In genomic region chr2:164823969-164824368, GRCm38 (mm10) we compare ENCODE assay signal across 13 mouse cellular contexts. TPM values are rescaled to one million over a fixed set of nuclear protein-coding genes. Genes with fewer than 3 reads are reported as not detected.
DNase-seq lines count a peak whose midpoint lies in the region; ATAC-seq and TF ChIP-seq lines count a peak whose summit lies in the region.
"Had no signal": no experiment of that assay in that cellular context is flagged by ENCODE, and none has a peak within 500 bp of the region (broad histone marks: within the 10 kb centered on the region; RNA-seq: fewer than 3 reads in every experiment).

No protein-coding gene starts in this region.

- no peak for TF ChIP-seq CTCF in lung, embryonic 14.5 days (IDR thresholded peaks at IDR 0.05; ENCODE audit: low read depth)

- no peak for ATAC-seq in forebrain, embryonic 12.5 days (ENCODE audit: low FRiP score)
- no peak for ATAC-seq in forebrain, embryonic 14.5 days
- no peak for ATAC-seq in lung, embryonic 14.5 days (ENCODE audit: insufficient read depth)
- ATAC-seq in hindbrain, embryonic 16.5 days = no peak
- no peak for ATAC-seq in neural tube, embryonic 12.5 days (ENCODE audit: low FRiP score, low read depth)

- H3K36me3 ChIP-seq in forebrain, embryonic 12.5 days (replicated peaks) = peaks cover 54% of the 10 kb centered on the region
- H3K36me3 ChIP-seq in forebrain, embryonic 14.5 days (ENCODE audit: control insufficient read depth, insufficient read depth, low read length) = peaks cover 60% of the 10 kb centered on the region
- H3K36me3 ChIP-seq in lung, embryonic 14.5 days (ENCODE audit: insufficient read depth) = peaks cover 46% of the 10 kb centered on the region
- peaks cover 23% of the 10 kb centered on the region for H3K36me3 ChIP-seq in hindbrain, embryonic 16.5 days (ENCODE audit: control insufficient read depth, insufficient read depth, low read length)
- H3K36me3 ChIP-seq in neural tube, embryonic 12.5 days = peaks cover 62% of the 10 kb centered on the region

- WGBS in forebrain, embryonic 12.5 days = 91% methylated on average over 4 of the region's 4 CpGs
- WGBS in forebrain, embryonic 14.5 days = 90% methylated on average over 4 of the region's 4 CpGs
- 92% methylated on average over 4 of the region's 4 CpGs for WGBS in lung, embryonic 14.5 days
- WGBS in hindbrain, embryonic 16.5 days = 93% methylated on average over 4 of the region's 4 CpGs
- WGBS in neural tube, embryonic 12.5 days = 91% methylated on average over 4 of the region's 4 CpGs

- peak overlapping the region; percentile 53 for H3K4me2 ChIP-seq in forebrain, embryonic 12.5 days
- H3K4me2 ChIP-seq in forebrain, embryonic 14.5 days (ENCODE audit: low read length) = no peak overlapping the region
- peak overlapping the region; percentile 72 for H3K4me2 ChIP-seq in lung, embryonic 14.5 days
- H3K4me2 ChIP-seq in hindbrain, embryonic 16.5 days (ENCODE audit: low read length) = peak overlapping the region; percentile 67
- peak overlapping the region; percentile 67 for H3K4me2 ChIP-seq in neural tube, embryonic 12.5 days (replicated peaks)

- no peak overlapping the region for H3K27ac ChIP-seq in forebrain, embryonic 12.5 days
- H3K27ac ChIP-seq in forebrain, embryonic 14.5 days (ENCODE audit: low read depth, low read length) = no peak overlapping the region
- no peak overlapping the region for H3K27ac ChIP-seq in lung, embryonic 14.5 days (ENCODE audit: low read depth)
- H3K27ac ChIP-seq in hindbrain, embryonic 16.5 days (ENCODE audit: low read depth, low read length) = no peak overlapping the region
- no peak overlapping the region for H3K27ac ChIP-seq in neural tube, embryonic 12.5 days

- H3K4me3 ChIP-seq in forebrain, embryonic 12.5 days (replicated peaks) = no peak overlapping the region
- H3K4me3 ChIP-seq in forebrain, embryonic 14.5 days (ENCODE audit: low read depth, low read length) = no peak overlapping the region
- peak overlapping the region; percentile 80; the same call in 1 of the 2 replicates for H3K4me3 ChIP-seq in lung, embryonic 14.5 days (ENCODE audit: low read depth, low read length)
- no peak overlapping the region for H3K4me3 ChIP-seq in hindbrain, embryonic 16.5 days (ENCODE audit: low read length)
- H3K4me3 ChIP-seq in neural tube, embryonic 12.5 days = no peak overlapping the region

- DNase-seq in forebrain, embryonic 14.5 days (ENCODE audit: low spot score) = no peak
- no peak for DNase-seq in lung, embryonic 14.5 days
- no peak for DNase-seq in lung, postnatal 14 days
- DNase-seq in adrenal gland, adult 8-10 months = no peak
- no peak for DNase-seq in adipocyte (ENCODE audit: low spot score)
- DNase-seq: gastrocnemius, postnatal 10 days; kidney, postnatal 14 days had no signal

- H3K4me1 ChIP-seq in forebrain, embryonic 12.5 days = peaks cover 15% of the 10 kb centered on the region
- peaks cover 9% of the 10 kb centered on the region; the same call in 1 of the 2 replicates for H3K4me1 ChIP-seq in forebrain, embryonic 14.5 days (ENCODE audit: control insufficient read depth, insufficient read depth, low read length)
- no peaks in the 10 kb centered on the region for H3K4me1 ChIP-seq in lung, embryonic 14.5 days (ENCODE audit: insufficient read depth)
- peaks cover 9% of the 10 kb centered on the region for H3K4me1 ChIP-seq in hindbrain, embryonic 16.5 days (ENCODE audit: control insufficient read depth, insufficient read depth, low read depth, low read length)
- peaks cover 5% of the 10 kb centered on the region; the same call in 1 of the 2 replicates for H3K4me1 ChIP-seq in neural tube, embryonic 12.5 days

- no peaks in the 10 kb centered on the region for H3K27me3 ChIP-seq in forebrain, embryonic 12.5 days
- H3K27me3 ChIP-seq in forebrain, embryonic 14.5 days (replicated peaks; ENCODE audit: control insufficient read depth, insufficient read depth, low read length) = no peaks in the 10 kb centered on the region
- H3K27me3 ChIP-seq in lung, embryonic 14.5 days (ENCODE audit: insufficient read depth, low read length) = no peaks in the 10 kb centered on the region
- H3K27me3 ChIP-seq in hindbrain, embryonic 16.5 days (replicated peaks; ENCODE audit: control insufficient read depth, insufficient read depth, low read length) = no peaks in the 10 kb centered on the region
- no peaks in the 10 kb centered on the region for H3K27me3 ChIP-seq in neural tube, embryonic 12.5 days (replicated peaks)

- no peaks in the 10 kb centered on the region for H3K9me3 ChIP-seq in forebrain, embryonic 12.5 days
- H3K9me3 ChIP-seq in forebrain, embryonic 14.5 days (replicated peaks; ENCODE audit: control insufficient read depth, low read length) = no peaks in the 10 kb centered on the region
- no peaks in the 10 kb centered on the region for H3K9me3 ChIP-seq in lung, embryonic 14.5 days (ENCODE audit: low read depth, low read length)
- H3K9me3 ChIP-seq in hindbrain, embryonic 16.5 days (ENCODE audit: control insufficient read depth, low read length) = no peaks in the 10 kb centered on the region
- no peaks in the 10 kb centered on the region; the same call in 1 of the 2 replicates for H3K9me3 ChIP-seq in neural tube, embryonic 12.5 days

- no peak overlapping the region for H3K9ac ChIP-seq in forebrain, embryonic 12.5 days
- no peak overlapping the region for H3K9ac ChIP-seq in forebrain, embryonic 14.5 days (ENCODE audit: low read length)
- no peak overlapping the region for H3K9ac ChIP-seq in lung, embryonic 14.5 days
- no peak overlapping the region for H3K9ac ChIP-seq in hindbrain, embryonic 16.5 days (ENCODE audit: low read depth, low read length)
- H3K9ac ChIP-seq in neural tube, embryonic 12.5 days = no peak overlapping the region

RNA-seq across cellular contexts. Expression of gene Zswim1, which starts 1.5 kb away (rescaled TPM):
- polyA plus RNA-seq in forebrain, embryonic 12.5 days (2016; fragmentation: Nextera tagmentation; extraction: Ambion mirVana) = 21.4 and 25.7 TPM in 2 replicates
- polyA plus RNA-seq in forebrain, embryonic 14.5 days (2014; fragmentation: Nextera tagmentation; extraction: Ambion mirVana) = 19.5 and 23.5 TPM in 2 replicates
- polyA plus RNA-seq in lung, embryonic 14.5 days (2014; fragmentation: Nextera tagmentation; extraction: Ambion mirVana) = 20.8 and 21.1 TPM in 2 replicates
- 26.1 and 32.7 TPM in 2 replicates for polyA plus RNA-seq in hindbrain, embryonic 16.5 days (2015; fragmentation: Nextera tagmentation; extraction: Ambion mirVana)
- 22.8 and 23.7 TPM in 2 replicates for polyA plus RNA-seq in neural tube, embryonic 12.5 days (2016; fragmentation: Nextera tagmentation; extraction: Ambion mirVana)
- total RNA-seq in adrenal gland, adult 8-10 months (2022) = 10 to 100 TPM; 11.1 to 15.3 (median 13.4) TPM

RNA-seq across cellular contexts. Expression of gene Spata25, which starts 4.4 kb away (rescaled TPM):
- not detected in 2 replicates for polyA plus RNA-seq in forebrain, embryonic 12.5 days (2016; fragmentation: Nextera tagmentation; extraction: Ambion mirVana)
- polyA plus RNA-seq in forebrain, embryonic 14.5 days (2014; fragmentation: Nextera tagmentation; extraction: Ambion mirVana) = 0.30 TPM in 1 of 2 replicates, not detected in the other
- polyA plus RNA-seq in lung, embryonic 14.5 days (2014; fragmentation: Nextera tagmentation; extraction: Ambion mirVana) = not detected in 2 replicates
- polyA plus RNA-seq in hindbrain, embryonic 16.5 days (2015; fragmentation: Nextera tagmentation; extraction: Ambion mirVana) = not detected in 2 replicates
- not detected in 2 replicates for polyA plus RNA-seq in neural tube, embryonic 12.5 days (2016; fragmentation: Nextera tagmentation; extraction: Ambion mirVana)
- total RNA-seq in adrenal gland, adult 8-10 months (2022) = under 1 TPM in 2 of 4 experiments, not detected in 2; 0.51 to 0.86 TPM
- total RNA-seq: adrenal gland, adult 18-20 months; neutrophil, adult 5-6 weeks had no signal
- polyA plus RNA-seq: liver, adult 2 months had no signal

RNA-seq across cellular contexts. Expression of gene Ctsa, which starts 8.7 kb away (rescaled TPM):
- 85.8 and 88.3 TPM in 2 replicates for polyA plus RNA-seq in forebrain, embryonic 12.5 days (2016; fragmentation: Nextera tagmentation; extraction: Ambion mirVana)
- 79.5 and 84.4 TPM in 2 replicates for polyA plus RNA-seq in forebrain, embryonic 14.5 days (2014; fragmentation: Nextera tagmentation; extraction: Ambion mirVana)
- polyA plus RNA-seq in lung, embryonic 14.5 days (2014; fragmentation: Nextera tagmentation; extraction: Ambion mirVana) = 114 and 125 TPM in 2 replicates
- 108 and 114 TPM in 2 replicates for polyA plus RNA-seq in hindbrain, embryonic 16.5 days (2015; fragmentation: Nextera tagmentation; extraction: Ambion mirVana)
- 105 and 114 TPM in 2 replicates for polyA plus RNA-seq in neural tube, embryonic 12.5 days (2016; fragmentation: Nextera tagmentation; extraction: Ambion mirVana)
- 100 to 1,000 TPM; 103 to 166 (median 137) TPM for total RNA-seq in adrenal gland, adult 8-10 months (2022)

RNA-seq across cellular contexts. Expression of gene Neurl2, which starts 9.3 kb away (rescaled TPM):
- polyA plus RNA-seq in forebrain, embryonic 12.5 days (2016; fragmentation: Nextera tagmentation; extraction: Ambion mirVana) = 4.2 and 4.6 TPM in 2 replicates
- 3.9 and 5.8 TPM in 2 replicates for polyA plus RNA-seq in forebrain, embryonic 14.5 days (2014; fragmentation: Nextera tagmentation; extraction: Ambion mirVana)
- 6.3 and 6.6 TPM in 2 replicates for polyA plus RNA-seq in lung, embryonic 14.5 days (2014; fragmentation: Nextera tagmentation; extraction: Ambion mirVana)
- 6.7 and 7.8 TPM in 2 replicates for polyA plus RNA-seq in hindbrain, embryonic 16.5 days (2015; fragmentation: Nextera tagmentation; extraction: Ambion mirVana)
- polyA plus RNA-seq in neural tube, embryonic 12.5 days (2016; fragmentation: Nextera tagmentation; extraction: Ambion mirVana) = 4.5 and 5.6 TPM in 2 replicates
- total RNA-seq in adrenal gland, adult 8-10 months (2022) = 1 to 10 TPM in 3 of 4 experiments, under 1 TPM in 1; 0.90 to 4.9 (median 3.1) TPM

RNA-seq across cellular contexts. Expression of gene Zswim3, which starts 19.1 kb away (rescaled TPM):
- polyA plus RNA-seq in forebrain, embryonic 12.5 days (2016; fragmentation: Nextera tagmentation; extraction: Ambion mirVana) = 10.2 and 10.7 TPM in 2 replicates
- 13.0 and 15.0 TPM in 2 replicates for polyA plus RNA-seq in forebrain, embryonic 14.5 days (2014; fragmentation: Nextera tagmentation; extraction: Ambion mirVana)
- polyA plus RNA-seq in lung, embryonic 14.5 days (2014; fragmentation: Nextera tagmentation; extraction: Ambion mirVana) = 6.7 and 7.0 TPM in 2 replicates
- polyA plus RNA-seq in hindbrain, embryonic 16.5 days (2015; fragmentation: Nextera tagmentation; extraction: Ambion mirVana) = 16.4 and 17.1 TPM in 2 replicates
- 11.8 and 14.1 TPM in 2 replicates for polyA plus RNA-seq in neural tube, embryonic 12.5 days (2016; fragmentation: Nextera tagmentation; extraction: Ambion mirVana)
- 1 to 10 TPM; 4.0 to 6.7 (median 5.7) TPM for total RNA-seq in adrenal gland, adult 8-10 months (2022)
